Mouse (Mus musculus): ENCODE measurements at regions not wholly inside any gene's neighbourhood (a gene's known extent, or its start where the extent isn't known, plus 50 kb on each side); places are given as distances from the start of the nearest gene placed in this dataset.

DNA sequence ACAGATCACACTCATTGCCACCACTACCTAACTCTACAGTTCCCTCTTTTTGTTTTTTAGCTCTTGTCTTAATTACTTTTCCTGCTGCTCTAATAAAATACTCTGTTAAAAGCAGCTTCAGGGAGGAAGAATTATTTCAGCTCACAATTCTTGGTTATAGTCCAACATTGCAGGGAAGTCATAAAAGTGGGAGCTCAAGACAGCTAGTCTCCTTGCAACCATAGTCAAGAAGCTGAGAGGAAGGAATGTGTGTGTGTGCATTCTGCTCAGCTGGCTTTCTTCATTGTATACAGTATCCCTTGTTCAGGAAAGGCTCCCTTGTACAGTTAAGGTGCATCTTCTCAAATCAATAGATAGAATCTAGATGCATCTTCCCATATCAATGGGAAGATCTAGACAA, 152.4 kb upstream of the Gm37988 start:
- TF ChIP-seq CTCF (IDR thresholded peaks at IDR 0.05; ENCODE audit: control insufficient read depth, insufficient read depth, insufficient replicate concordance, low read depth, low read length) = no peak
- no peak for TF ChIP-seq POLR2A (IDR thresholded peaks at IDR 0.05; ENCODE audit: control insufficient read depth, low read depth, low read length)

All from testis, adult 2 months (tissue).